Mouse (Mus musculus): ENCODE measurements around the gene Gm29797.

DNA sequence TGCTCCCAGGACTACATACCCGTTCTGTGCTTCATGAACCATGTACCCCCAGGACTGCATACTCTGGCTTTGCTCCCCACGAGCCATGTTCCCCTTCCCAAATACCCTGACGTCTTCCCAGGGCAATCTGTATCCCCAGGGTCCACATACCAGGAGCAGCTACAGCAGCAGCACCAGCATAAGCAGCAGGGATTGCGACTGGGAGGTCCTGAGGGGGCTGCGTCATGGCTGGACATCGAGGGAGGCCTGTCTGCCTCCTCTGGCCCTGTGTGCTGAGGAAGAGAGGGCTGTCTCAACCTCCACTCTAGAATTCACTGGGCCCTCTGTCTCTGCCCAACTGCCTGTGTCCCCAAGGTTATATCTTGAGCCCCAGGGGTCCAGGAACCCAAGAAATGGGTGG lies 34.2 kb downstream of the Gm29797 start:
- TF ChIP-seq CTCF (IDR thresholded peaks at IDR 0.05) (no peak), EP300 (IDR thresholded peaks at IDR 0.05) (no peak)

Data from lung, postnatal 0 days (tissue).